Mouse (Mus musculus) embryonic facial prominence, embryonic 15.5 days (tissue): ENCODE data around the gene Mark3. TPM values are rescaled to one million over a fixed set of nuclear protein-coding genes. Genes with fewer than 3 reads are reported as not detected.
"Not testable (repeated sequence)": the region's sequence is repeated elsewhere in the genome, so short reads cannot be mapped to it uniquely, and the experiment has no call there.

ENCODE experiments used
- ATAC-seq: fragments of 200-750 bp; cut with Nextera tagmentation; 2 replicates; pipeline ENCODE4 v1.8.0; 2017; ENCODE audit warnings: low read depth, moderate TSS enrichment; ENCODE audit not compliant: insufficient number of reproducible peaks, low FRiP score, low TSS enrichment
- H3K27ac ChIP-seq: fragments of 300-500 bp; sonication (generic); replicated peaks from 2 replicates; pipeline ENCODE4 v1.5.1; 2015; ENCODE audit warnings: mild to moderate bottlenecking, inconsistent platforms
- H3K27me3 ChIP-seq: fragments of 300-500 bp; sonication (generic); 2 replicates; pipeline ENCODE4 v1.6.1; 2015; ENCODE audit warnings: inconsistent platforms
- H3K36me3 ChIP-seq: fragments of 300-500 bp; sonication (generic); 2 replicates; pipeline ENCODE4 v1.6.1; 2015; ENCODE audit warnings: mild to moderate bottlenecking, inconsistent platforms
- H3K4me1 ChIP-seq: fragments of 300-500 bp; sonication (generic); 2 replicates; pipeline ENCODE4 v1.6.1; 2015; ENCODE audit warnings: inconsistent platforms
- H3K4me2 ChIP-seq: fragments of 300-500 bp; sonication (generic); replicated peaks from 2 replicates; pipeline ENCODE4 v1.6.1; 2015; ENCODE audit warnings: mild to moderate bottlenecking, inconsistent platforms
- H3K4me3 ChIP-seq: fragments of 300-500 bp; sonication (generic); replicated peaks from 2 replicates; pipeline ENCODE4 v1.5.1; 2015; ENCODE audit warnings: mild to moderate bottlenecking, inconsistent platforms
- H3K9ac ChIP-seq: fragments of 300-500 bp; sonication (generic); 2 replicates; pipeline ENCODE4 v1.6.1; 2015; ENCODE audit warnings: inconsistent platforms
- H3K9me3 ChIP-seq: fragments of 300-500 bp; sonication (generic); replicated peaks from 2 replicates; pipeline ENCODE4 v1.6.1; 2016; ENCODE audit warnings: inconsistent platforms
- WGBS: fragments of 180-500 bp; shearing (Covaris S2); methylation state at CpG from one replicate; pipeline ENCODE4 v1.1.7; 2015; 5-methylcytosine and 5-hydroxymethylcytosine counted together
- polyA plus RNA-seq: library from polyadenylated mRNA; unstranded; fragments of >200 nt; fragmentation: Nextera tagmentation; extraction: Ambion mirVana; gene quantifications from 2 replicates; pipeline ENCODE4 v1.2.1, GENCODE M21; 2015

Mark3 gene
- polyA plus RNA-seq, 1 experiment from 2014 or later: 37.7 TPM

DNA sequence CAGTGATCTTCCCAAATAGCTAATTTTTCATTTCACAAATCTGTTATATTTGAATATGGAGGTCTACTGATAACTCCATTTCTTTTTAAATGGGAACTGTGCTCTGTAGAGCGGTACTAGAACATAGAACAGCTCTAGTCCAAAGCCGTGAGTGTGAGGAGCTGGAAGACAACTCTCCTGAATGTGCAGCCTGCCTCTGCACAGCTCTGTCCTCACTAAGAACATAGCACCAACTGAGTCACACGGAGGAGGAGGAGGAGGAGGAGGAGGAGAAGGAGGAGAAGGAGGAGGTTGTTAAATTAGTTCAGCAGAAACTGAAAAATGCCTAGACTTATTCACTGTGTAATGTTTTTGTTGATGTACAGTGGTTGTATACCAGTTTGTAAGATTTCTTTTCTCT lies 78.6 kb downstream of the Mark3 start:
- Histone ChIP-seq H3K4me1 (0 out of 2 replicates have a peak, but pooled peaks cover 6% of the 10 kb centered on the region), H3K27ac (no peak overlapping the region), H3K36me3 (peaks cover 70% of the 10 kb centered on the region), H3K9me3 (no peaks in the 10 kb centered on the region), H3K4me2 (no peak overlapping the region), H3K27me3 (no peaks in the 10 kb centered on the region), H3K9ac (no peak overlapping the region), H3K4me3 (no peak overlapping the region)
- no peak for ATAC-seq
- 80% methylated on average over 3 of the region's 3 CpGs for WGBS

GRCm38 (mm10) chr12:111653434-111653833 lies 79.1 kb downstream of the Mark3 start:
- Histone ChIP-seq H3K36me3 (peaks cover 66% of the 10 kb centered on the region), H3K27me3 (no peaks in the 10 kb centered on the region), H3K9ac (no peak overlapping the region), H3K27ac (no peak overlapping the region), H3K9me3 (no peaks in the 10 kb centered on the region), H3K4me1 (0 out of 2 replicates have a peak, but pooled peaks cover 6% of the 10 kb centered on the region), H3K4me2 (no peak overlapping the region), H3K4me3 (no peak overlapping the region)
- no peak for ATAC-seq
- WGBS: 38% methylated on average over 3 of the region's 3 CpGs

GRCm38 (mm10) chr12:111655695-111656094 lies 81.4 kb downstream of the Mark3 start:
- H3K4me3 ChIP-seq: no peak overlapping the region
- H3K36me3 ChIP-seq: peaks cover 64% of the 10 kb centered on the region
- no peaks in the 10 kb centered on the region for H3K27me3 ChIP-seq
- H3K9me3 ChIP-seq: no peaks in the 10 kb centered on the region
- WGBS: 89% methylated on average over 11 of the region's 11 CpGs
- H3K9ac ChIP-seq: no peak overlapping the region
- no peak for ATAC-seq
- H3K4me2 ChIP-seq: no peak overlapping the region
- H3K27ac ChIP-seq: no peak overlapping the region
- H3K4me1 ChIP-seq: 0 out of 2 replicates have a peak, but pooled peaks cover 6% of the 10 kb centered on the region

DNA sequence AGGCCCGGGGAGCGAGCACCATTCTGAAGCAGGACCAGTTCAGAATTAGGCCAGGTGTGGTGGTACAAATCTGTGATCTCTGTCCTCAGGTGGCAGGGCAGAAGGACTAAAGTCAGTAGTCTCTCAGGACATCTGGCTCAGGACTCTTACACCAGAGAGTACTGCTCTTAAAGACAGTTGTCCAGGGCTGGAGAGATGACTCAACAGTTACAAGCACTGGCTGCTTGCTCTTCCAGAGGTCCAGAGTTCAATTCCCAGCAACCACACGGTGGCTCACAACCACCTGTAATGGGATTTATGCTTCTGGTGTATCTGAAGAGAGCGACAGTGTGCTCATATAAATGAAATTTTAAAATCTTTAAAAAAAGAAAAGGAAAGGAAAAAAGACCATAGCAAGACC lies 85.0 kb downstream of the Mark3 start:
- Histone ChIP-seq H3K9me3 (no peaks in the 10 kb centered on the region), H3K4me3 (no peak overlapping the region), H3K9ac (no peak overlapping the region), H3K36me3 (peaks cover 64% of the 10 kb centered on the region), H3K27me3 (no peaks in the 10 kb centered on the region), H3K27ac (no peak overlapping the region), H3K4me1 (peaks cover 7% of the 10 kb centered on the region), H3K4me2 (no peak overlapping the region)
- no peak for ATAC-seq
- WGBS: 96% methylated on average over 4 of the region's 4 CpGs

DNA sequence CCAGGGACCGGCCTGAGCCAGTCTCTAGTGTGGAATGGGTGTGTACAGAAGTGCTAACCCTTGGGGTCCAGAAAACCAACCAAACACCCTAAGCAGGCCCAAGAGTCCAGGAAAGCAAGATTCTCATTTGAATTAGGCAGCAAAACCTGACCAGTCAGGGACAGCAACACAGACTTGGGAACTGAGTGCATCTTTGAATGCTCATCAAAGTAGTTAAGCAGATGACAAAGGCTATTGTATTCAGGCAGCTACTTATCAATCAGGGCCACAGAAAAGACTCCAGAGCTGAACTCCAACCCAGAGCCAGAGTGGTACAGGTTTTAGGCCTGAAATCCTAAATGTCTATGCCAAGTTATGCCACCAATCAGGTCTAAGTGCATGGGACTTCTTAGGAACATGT lies 86.3 kb downstream of the Mark3 start:
- H3K9me3 ChIP-seq: no peaks in the 10 kb centered on the region

DNA sequence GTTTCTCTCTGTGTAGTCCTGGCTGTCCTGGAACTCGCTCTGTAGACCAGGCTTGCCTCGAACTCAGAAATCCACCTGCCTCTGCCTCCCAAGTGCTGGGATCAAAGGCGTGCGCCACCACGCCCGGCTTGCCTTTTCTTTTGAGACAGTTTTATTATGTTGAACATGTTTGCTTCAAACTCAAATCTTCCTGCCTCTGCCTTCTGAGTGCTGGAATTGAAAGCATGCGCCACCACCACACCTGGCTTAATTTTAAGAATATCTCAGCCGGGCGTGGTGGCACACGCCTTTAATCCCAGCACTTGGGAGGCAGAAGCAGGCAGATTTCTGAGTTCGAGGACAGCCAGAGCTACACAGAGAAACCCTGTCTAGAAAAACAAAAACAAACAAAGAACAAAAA lies 87.2 kb downstream of the Mark3 start:
- WGBS: 97% methylated on average over 11 of the region's 11 CpGs
- not testable (repeated sequence) for H3K9ac ChIP-seq, ATAC-seq, H3K27me3 ChIP-seq, H3K4me2 ChIP-seq, H3K9me3 ChIP-seq, H3K27ac ChIP-seq, H3K4me3 ChIP-seq
- Histone ChIP-seq H3K4me1 (peaks cover 22% of the 10 kb centered on the region), H3K36me3 (peaks cover 43% of the 10 kb centered on the region)

More for the DNA sequence above, 86.3 kb downstream of the Mark3 start:
- Histone ChIP-seq H3K4me3 (no peak overlapping the region), H3K36me3 (peaks cover 51% of the 10 kb centered on the region), H3K27me3 (no peaks in the 10 kb centered on the region), H3K9ac (no peak overlapping the region), H3K4me2 (no peak overlapping the region), H3K4me1 (peaks cover 13% of the 10 kb centered on the region), H3K27ac (no peak overlapping the region)
- ATAC-seq: no peak
- WGBS: 90% methylated on average over 1 of the region's 1 CpGs

DNA sequence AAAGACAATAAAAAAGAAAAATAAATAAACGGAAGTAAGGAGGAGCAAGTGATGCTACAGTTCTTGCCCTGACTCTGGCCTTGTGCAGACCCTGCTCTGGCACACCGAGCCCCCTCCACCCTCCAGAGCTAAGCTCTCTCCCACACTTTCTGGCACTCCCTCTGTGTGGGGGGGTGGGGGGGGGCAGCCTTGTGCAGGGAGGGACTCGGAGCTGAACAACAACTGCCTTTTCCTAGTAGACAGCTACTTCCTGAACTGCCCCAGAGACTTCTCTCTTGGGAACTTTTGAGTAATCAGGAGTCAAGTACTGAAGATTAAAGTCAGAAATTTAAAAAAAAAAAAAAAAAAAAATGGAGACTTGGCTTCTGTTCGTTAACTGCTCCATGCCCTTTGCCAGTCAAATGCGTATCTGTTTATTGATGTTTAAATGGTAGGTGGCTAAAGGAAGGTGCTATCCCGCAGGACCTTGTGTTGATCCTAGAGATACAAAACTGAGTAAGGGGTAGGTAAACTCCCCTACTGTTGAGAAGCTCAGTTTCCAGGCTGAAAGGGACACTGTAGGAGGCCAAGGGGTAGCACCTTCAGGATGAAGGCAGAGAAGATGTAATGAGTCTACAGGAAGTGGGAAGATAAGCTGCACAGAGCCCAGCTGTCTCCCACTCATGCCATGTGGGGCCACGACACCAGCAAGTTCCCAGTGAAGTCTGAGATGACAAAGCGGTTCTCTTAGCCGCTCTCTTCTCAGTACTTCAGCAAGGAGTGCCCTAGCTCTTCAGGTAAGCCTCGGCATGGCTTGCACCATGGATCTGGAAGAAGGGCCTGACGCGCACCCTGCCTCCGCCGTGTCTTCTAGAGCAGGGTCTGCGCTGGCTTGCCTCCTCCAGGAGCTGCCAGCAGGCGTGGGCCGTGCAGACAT lies 89.2 kb downstream of the Mark3 start:
- no peaks in the 10 kb centered on the region for H3K27me3 ChIP-seq
- no peaks in the 10 kb centered on the region for H3K9me3 ChIP-seq
- H3K4me2 ChIP-seq: no peak overlapping the region
- H3K4me1 ChIP-seq: peaks cover 27% of the 10 kb centered on the region
- H3K27ac ChIP-seq: peak overlapping the region; percentile 23; the same call in 1 of the 2 replicates
- peaks cover 32% of the 10 kb centered on the region for H3K36me3 ChIP-seq
- WGBS: 58% methylated on average over 17 of the region's 17 CpGs
- H3K4me3 ChIP-seq: no peak overlapping the region
- no peak for ATAC-seq
- H3K9ac ChIP-seq: no peak overlapping the region

DNA sequence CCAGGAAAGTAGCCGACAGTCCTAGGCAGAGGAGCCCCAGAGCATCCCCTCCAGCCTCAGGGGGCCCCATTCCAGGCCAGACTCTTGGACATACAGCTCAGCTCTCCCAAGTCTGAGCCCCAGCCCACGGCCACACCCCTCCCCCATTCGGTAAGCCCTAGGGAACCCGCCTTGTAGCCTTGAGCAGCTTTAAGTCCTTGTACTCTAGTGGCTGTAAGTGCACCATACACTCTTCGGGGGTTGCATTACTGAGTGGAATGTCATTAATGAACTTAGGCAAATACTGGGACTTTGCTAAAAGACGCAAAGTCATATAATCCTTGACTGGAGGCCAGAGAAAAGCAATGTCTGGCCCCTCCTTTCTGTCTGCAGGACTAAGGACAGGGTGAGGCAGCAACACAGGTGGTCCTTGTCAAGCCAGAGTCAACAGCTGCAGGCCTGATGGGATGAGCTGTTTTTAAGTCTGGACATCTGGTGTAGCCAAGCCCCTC lies 89.9 kb downstream of the Mark3 start:
- H3K27ac ChIP-seq: peak overlapping the region; percentile 23; the same call in 1 of the 2 replicates
- peak; percentile 52 for ATAC-seq
- H3K36me3 ChIP-seq: peaks cover 27% of the 10 kb centered on the region
- H3K27me3 ChIP-seq: no peaks in the 10 kb centered on the region
- peaks cover 34% of the 10 kb centered on the region for H3K4me1 ChIP-seq
- no peaks in the 10 kb centered on the region for H3K9me3 ChIP-seq
- 39% methylated on average over 6 of the region's 6 CpGs for WGBS
- H3K9ac ChIP-seq: no peak overlapping the region
- no peak overlapping the region for H3K4me2 ChIP-seq
- no peak overlapping the region for H3K4me3 ChIP-seq

GRCm38 (mm10) chr12:111665041-111665880 lies 90.9 kb downstream of the Mark3 start:
- no peak for ATAC-seq
- H3K27me3 ChIP-seq: peaks cover 6% of the 10 kb centered on the region; the same call in 1 of the 2 replicates

GRCm38 (mm10) chr12:111666380-111666779 lies 92.1 kb downstream of the Mark3 start:
- 68% methylated on average over 13 of the region's 13 CpGs for WGBS
- Histone ChIP-seq H3K4me3 (no peak overlapping the region), H3K4me2 (no peak overlapping the region), H3K9ac (no peak overlapping the region), H3K27ac (no peak overlapping the region), H3K27me3 (peaks cover 17% of the 10 kb centered on the region), H3K9me3 (no peaks in the 10 kb centered on the region), H3K36me3 (peaks cover 7% of the 10 kb centered on the region), H3K4me1 (peaks cover 56% of the 10 kb centered on the region)
- ATAC-seq: no peak

More at GRCm38 (mm10) chr12:111665041-111665880, 90.9 kb downstream of the Mark3 start:
- H3K4me1 ChIP-seq: peaks cover 45% of the 10 kb centered on the region
- H3K4me2 ChIP-seq: no peak overlapping the region
- no peak overlapping the region for H3K9ac ChIP-seq
- no peak overlapping the region for H3K4me3 ChIP-seq
- WGBS: 74% methylated on average over 13 of the region's 13 CpGs
- H3K9me3 ChIP-seq: no peaks in the 10 kb centered on the region
- H3K36me3 ChIP-seq: peaks cover 16% of the 10 kb centered on the region
- H3K27ac ChIP-seq: peak overlapping the region; percentile 13; the same call in 1 of the 2 replicates

DNA sequence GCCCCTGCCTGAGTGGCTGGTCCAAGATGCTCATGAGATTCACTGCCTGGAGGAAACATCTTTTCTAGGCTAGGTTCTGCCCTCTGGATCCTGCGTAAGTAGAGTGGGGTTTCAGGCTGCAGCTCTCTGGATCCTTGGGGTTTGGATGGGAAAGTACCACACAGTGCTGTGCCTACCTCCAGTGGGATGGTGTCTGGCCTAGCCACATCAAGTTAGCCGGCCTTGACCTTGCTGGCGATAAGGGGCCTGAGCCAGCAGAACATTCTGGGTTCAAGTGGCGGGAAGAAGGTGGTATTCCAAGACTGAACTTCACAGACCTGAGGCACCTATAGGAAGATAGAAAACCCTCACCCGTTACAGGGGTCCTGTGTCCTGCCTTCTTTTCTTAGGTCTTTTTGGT lies 93.1 kb downstream of the Mark3 start:
- Histone ChIP-seq H3K36me3 (no peaks in the 10 kb centered on the region), H3K4me3 (no peak overlapping the region), H3K27ac (no peak overlapping the region; the same call in 1 of the 2 replicates), H3K9ac (no peak overlapping the region), H3K4me2 (no peak overlapping the region), H3K9me3 (no peaks in the 10 kb centered on the region), H3K27me3 (peaks cover 27% of the 10 kb centered on the region), H3K4me1 (peaks cover 66% of the 10 kb centered on the region)
- no peak for ATAC-seq
- 86% methylated on average over 5 of the region's 5 CpGs for WGBS
